Mouse (Mus musculus): Measurements from ENCODE around the gene Iqschfp. TPM values are rescaled to one million over a fixed set of nuclear protein-coding genes. Genes with fewer than 3 reads are reported as not detected.

The Iqschfp gene
- polyA plus RNA-seq, 1 experiment: 7.6 TPM

- DNase-seq (ENCODE audit: low read depth): peak; percentile 87
- no peak for TF ChIP-seq CTCF (IDR thresholded peaks at IDR 0.05; ENCODE audit: borderline replicate concordance, extremely low read depth, insufficient read depth, insufficient read length)
- TF ChIP-seq POLR2A (IDR thresholded peaks at IDR 0.05; ENCODE audit: borderline replicate concordance, extremely low read depth, insufficient read depth, insufficient read length, poor library complexity, severe bottlenecking): no peak
Observed at GRCm38 (mm10) chr3:68246154-68246553, 354.1 kb downstream of the Iqschfp start.

- DNase-seq (ENCODE audit: low read depth): peak; percentile 60
- TF ChIP-seq POLR2A (IDR thresholded peaks at IDR 0.05; ENCODE audit: borderline replicate concordance, extremely low read depth, insufficient read depth, insufficient read length, poor library complexity, severe bottlenecking) (no peak), CTCF (IDR thresholded peaks at IDR 0.05; ENCODE audit: borderline replicate concordance, extremely low read depth, insufficient read depth, insufficient read length) (no peak)
Observed at GRCm38 (mm10) chr3:68250589-68250988, 358.6 kb downstream of the Iqschfp start.

- DNase-seq (ENCODE audit: low read depth): no peak
- TF ChIP-seq POLR2A (IDR thresholded peaks at IDR 0.05; ENCODE audit: borderline replicate concordance, extremely low read depth, insufficient read depth, insufficient read length, poor library complexity, severe bottlenecking) (no peak), CTCF (IDR thresholded peaks at IDR 0.05; ENCODE audit: borderline replicate concordance, extremely low read depth, insufficient read depth, insufficient read length) (no peak)
Observed at GRCm38 (mm10) chr3:68252335-68252734, 360.3 kb downstream of the Iqschfp start.

- TF ChIP-seq CTCF (IDR thresholded peaks at IDR 0.05; ENCODE audit: borderline replicate concordance, extremely low read depth, insufficient read depth, insufficient read length): no peak
- DNase-seq (ENCODE audit: low read depth): no peak
Observed at GRCm38 (mm10) chr3:68262304-68262703, 370.3 kb downstream of the Iqschfp start.

- TF ChIP-seq CTCF (IDR thresholded peaks at IDR 0.05; ENCODE audit: borderline replicate concordance, extremely low read depth, insufficient read depth, insufficient read length) (no peak), POLR2A (IDR thresholded peaks at IDR 0.05; ENCODE audit: borderline replicate concordance, extremely low read depth, insufficient read depth, insufficient read length, poor library complexity, severe bottlenecking) (no peak)
- no peak for DNase-seq (ENCODE audit: low read depth)
Observed at GRCm38 (mm10) chr3:68267905-68268304, 375.9 kb downstream of the Iqschfp start.

- TF ChIP-seq POLR2A (IDR thresholded peaks at IDR 0.05; ENCODE audit: borderline replicate concordance, extremely low read depth, insufficient read depth, insufficient read length, poor library complexity, severe bottlenecking): no peak
- no peak for TF ChIP-seq CTCF (IDR thresholded peaks at IDR 0.05; ENCODE audit: borderline replicate concordance, extremely low read depth, insufficient read depth, insufficient read length)
- DNase-seq (ENCODE audit: low read depth): no peak
Observed at GRCm38 (mm10) chr3:68269251-68269650, 377.2 kb downstream of the Iqschfp start.

- TF ChIP-seq CTCF (IDR thresholded peaks at IDR 0.05; ENCODE audit: borderline replicate concordance, extremely low read depth, insufficient read depth, insufficient read length) (no peak), POLR2A (IDR thresholded peaks at IDR 0.05; ENCODE audit: borderline replicate concordance, extremely low read depth, insufficient read depth, insufficient read length, poor library complexity, severe bottlenecking) (no peak)
- peak; percentile 40 for DNase-seq (ENCODE audit: low read depth)
Observed at GRCm38 (mm10) chr3:68270246-68270645, 378.2 kb downstream of the Iqschfp start.

- DNase-seq (ENCODE audit: low read depth): peak; percentile 83
- no peak for TF ChIP-seq CTCF (IDR thresholded peaks at IDR 0.05; ENCODE audit: borderline replicate concordance, extremely low read depth, insufficient read depth, insufficient read length)
- TF ChIP-seq POLR2A (IDR thresholded peaks at IDR 0.05; ENCODE audit: borderline replicate concordance, extremely low read depth, insufficient read depth, insufficient read length, poor library complexity, severe bottlenecking): no peak
Observed at GRCm38 (mm10) chr3:68271457-68271856, 379.4 kb downstream of the Iqschfp start.

GRCm38 (mm10) chr3:68271881-68272280 lies 379.8 kb downstream of the Iqschfp start:
- DNase-seq (ENCODE audit: low read depth): peak; percentile 71
- TF ChIP-seq POLR2A (IDR thresholded peaks at IDR 0.05; ENCODE audit: borderline replicate concordance, extremely low read depth, insufficient read depth, insufficient read length, poor library complexity, severe bottlenecking) (no peak), CTCF (IDR thresholded peaks at IDR 0.05; ENCODE audit: borderline replicate concordance, extremely low read depth, insufficient read depth, insufficient read length) (no peak)

- TF ChIP-seq CTCF (IDR thresholded peaks at IDR 0.05; ENCODE audit: borderline replicate concordance, extremely low read depth, insufficient read depth, insufficient read length): no peak
- no peak for TF ChIP-seq POLR2A (IDR thresholded peaks at IDR 0.05; ENCODE audit: borderline replicate concordance, extremely low read depth, insufficient read depth, insufficient read length, poor library complexity, severe bottlenecking)
- DNase-seq (ENCODE audit: low read depth): peak; percentile 87
Observed at GRCm38 (mm10) chr3:68282844-68283594, 391.0 kb downstream of the Iqschfp start.

GRCm38 (mm10) chr3:68283595-68283991 lies 391.6 kb downstream of the Iqschfp start:
- TF ChIP-seq POLR2A (IDR thresholded peaks at IDR 0.05; ENCODE audit: borderline replicate concordance, extremely low read depth, insufficient read depth, insufficient read length, poor library complexity, severe bottlenecking) (no peak), CTCF (IDR thresholded peaks at IDR 0.05; ENCODE audit: borderline replicate concordance, extremely low read depth, insufficient read depth, insufficient read length) (no peak)

GRCm38 (mm10) chr3:68284500-68284899 lies 392.5 kb downstream of the Iqschfp start:
- peak; percentile 71 for DNase-seq (ENCODE audit: low read depth)

More at GRCm38 (mm10) chr3:68283595-68283991, 391.6 kb downstream of the Iqschfp start:
- no peak for DNase-seq (ENCODE audit: low read depth)

More at GRCm38 (mm10) chr3:68284500-68284899, 392.5 kb downstream of the Iqschfp start:
- TF ChIP-seq CTCF (IDR thresholded peaks at IDR 0.05; ENCODE audit: borderline replicate concordance, extremely low read depth, insufficient read depth, insufficient read length) (no peak), POLR2A (IDR thresholded peaks at IDR 0.05; ENCODE audit: borderline replicate concordance, extremely low read depth, insufficient read depth, insufficient read length, poor library complexity, severe bottlenecking) (no peak)

All from brain, embryonic 14.5 days (tissue).